Mouse (Mus musculus): ENCODE measurements at regions not wholly inside any gene's neighbourhood (a gene's known extent, or its start where the extent isn't known, plus 50 kb on each side); places are given as distances from the start of the nearest gene placed in this dataset.

GRCm38 (mm10) chr6:94845821-94846220, 145.9 kb upstream of the Lrig1 start:
- TF ChIP-seq CTCF (IDR thresholded peaks at IDR 0.05) (no peak), EP300 (IDR thresholded peaks at IDR 0.05) (no peak)
